Mouse (Mus musculus) C2C12 (cell line): ENCODE results near the gene Oprm1.

Experiments
- CTCF ChIP-seq: IDR thresholded peaks from one replicate; pipeline ENCODE4 v1.5.1; 2011; ENCODE audit not compliant: control insufficient read depth, insufficient read depth, insufficient read length
- FOSL1 ChIP-seq: IDR thresholded peaks from one replicate; pipeline ENCODE4 v1.8.0; 2011; ENCODE audit warnings: mild to moderate bottlenecking, low read length; ENCODE audit not compliant: poor library complexity, insufficient read depth, severe bottlenecking
- USF1 ChIP-seq: IDR thresholded peaks from one replicate; pipeline ENCODE4 v1.6.1; 2011; ENCODE audit warnings: low read depth, mild to moderate bottlenecking, control low read depth, moderate library complexity

DNA sequence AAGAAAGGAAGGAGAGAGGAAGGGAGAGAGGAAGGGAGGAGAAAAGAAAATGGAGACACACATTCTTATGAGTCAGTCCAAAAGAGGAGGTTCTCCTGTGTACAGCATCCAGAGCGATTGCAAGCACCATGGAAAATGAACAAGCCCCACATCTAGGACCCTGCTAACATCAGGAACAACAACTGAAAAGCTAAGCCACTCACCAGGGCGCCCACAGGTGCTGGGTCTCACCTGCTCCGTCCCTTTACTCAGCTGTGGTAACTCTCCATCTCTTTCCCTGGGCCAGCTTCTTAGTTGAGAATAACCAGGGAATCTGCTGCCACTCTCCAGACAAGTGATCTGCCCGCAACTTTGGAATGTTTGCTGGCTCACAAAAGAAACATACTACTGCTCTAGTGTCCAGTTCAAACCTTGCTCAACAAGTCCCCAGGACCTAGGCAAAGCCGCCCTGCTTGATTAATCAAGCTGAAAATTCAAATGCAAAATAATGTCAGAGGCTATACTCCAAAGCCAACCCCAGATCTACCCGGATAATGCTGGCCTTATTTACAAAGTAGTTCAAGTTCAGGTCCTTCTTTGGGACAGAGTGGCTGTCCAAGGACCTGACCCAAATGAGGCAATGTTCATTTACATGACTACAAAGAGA lies 296.4 kb downstream of the Oprm1 start:
- TF ChIP-seq CTCF (no peak), FOSL1 (no peak), USF1 (no peak)
